Mouse (Mus musculus): ENCODE data around the gene Esr1.

DNA sequence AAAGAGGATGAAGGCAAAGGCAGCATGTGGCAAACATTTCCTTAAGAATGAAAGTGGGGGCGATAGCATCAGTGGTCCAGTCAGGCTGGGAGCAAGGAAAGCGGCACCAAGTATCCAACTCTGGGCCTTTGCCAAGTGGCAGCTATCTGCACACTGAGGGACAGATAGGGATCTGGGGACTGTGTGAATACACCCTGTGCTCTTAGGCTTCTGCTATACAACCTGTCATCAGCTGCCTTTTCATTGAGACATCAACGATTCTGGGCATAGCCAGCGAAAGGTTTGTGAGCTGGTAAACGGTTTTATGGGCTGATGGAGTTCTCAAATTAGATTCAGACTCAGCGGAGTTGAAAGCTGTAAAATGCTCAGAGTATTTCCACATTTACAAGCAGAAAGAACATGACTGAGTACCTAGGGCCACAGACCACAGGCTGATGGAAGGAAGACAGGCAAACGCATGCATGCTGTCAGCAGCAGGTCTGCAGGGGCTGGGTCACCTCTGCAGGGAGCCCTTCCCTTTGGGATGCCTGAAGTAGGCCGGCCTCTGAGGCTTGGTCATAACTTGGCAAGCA, 397.5 kb downstream of the Esr1 start:
- no peak for TF ChIP-seq CTCF (IDR thresholded peaks at IDR 0.05; ENCODE audit: insufficient read depth, low read length)
- TF ChIP-seq POLR2A (IDR thresholded peaks at IDR 0.05; ENCODE audit: borderline replicate concordance, extremely low read depth, low read depth, low read length), result no peak
